Mouse (Mus musculus) spleen, adult 12 weeks (tissue): ENCODE results near the gene Zfp988.
"Not testable (repeated sequence)": the region's sequence is repeated elsewhere in the genome, so short reads cannot be mapped to it uniquely, and the experiment has no call there.

Source experiments
- DNase-seq: peaks from one replicate; pipeline ENCODE4 v3.0.0; 2022; ENCODE audit warnings: low spot score

The Zfp988 gene

DNA sequence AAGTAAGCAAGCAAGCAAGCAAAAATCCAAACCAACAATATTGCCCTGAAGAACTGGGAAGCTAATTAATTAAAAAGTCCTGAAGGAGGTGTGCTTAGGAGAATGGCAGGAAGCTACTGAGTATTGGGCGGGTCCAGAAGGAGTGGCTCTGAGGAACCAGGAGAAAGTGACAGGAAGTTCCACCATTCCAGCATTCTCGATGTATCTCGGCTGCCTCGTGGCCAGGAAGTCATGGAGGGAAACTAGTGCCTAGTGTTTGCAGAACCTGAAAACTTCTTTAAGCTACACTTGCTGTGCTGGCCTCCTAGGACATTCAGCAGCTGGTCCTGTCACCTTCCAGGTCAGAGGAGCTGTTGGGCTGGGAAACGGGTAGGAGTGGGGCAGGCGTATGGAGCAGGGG is at the start of gene Zfp988:
Gene Zfp988, plus strand, starts transcription at position 239 of the 400 bp plus-strand sequence.
- not testable (repeated sequence) for DNase-seq

DNA sequence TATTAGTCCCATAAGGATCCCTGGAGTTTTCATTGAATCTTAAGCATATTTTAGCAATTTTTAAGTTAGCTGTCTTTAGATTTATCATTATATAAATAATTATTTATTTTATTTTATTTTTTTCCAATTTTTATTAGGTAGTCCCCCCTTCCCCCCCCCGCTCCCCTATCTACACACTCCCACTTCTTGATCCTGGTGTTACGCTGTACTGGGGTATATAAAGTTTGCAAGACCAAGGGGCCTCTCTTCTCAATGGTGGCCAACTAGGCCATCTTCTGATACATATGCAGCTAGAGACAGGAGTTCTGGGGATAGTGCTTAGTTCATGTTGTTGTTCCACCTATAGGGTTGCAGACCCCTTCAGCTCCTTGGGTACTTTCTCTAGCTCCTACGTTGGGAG is 42.8 kb upstream of the Zfp988 start:
- not testable (repeated sequence) for DNase-seq

DNA sequence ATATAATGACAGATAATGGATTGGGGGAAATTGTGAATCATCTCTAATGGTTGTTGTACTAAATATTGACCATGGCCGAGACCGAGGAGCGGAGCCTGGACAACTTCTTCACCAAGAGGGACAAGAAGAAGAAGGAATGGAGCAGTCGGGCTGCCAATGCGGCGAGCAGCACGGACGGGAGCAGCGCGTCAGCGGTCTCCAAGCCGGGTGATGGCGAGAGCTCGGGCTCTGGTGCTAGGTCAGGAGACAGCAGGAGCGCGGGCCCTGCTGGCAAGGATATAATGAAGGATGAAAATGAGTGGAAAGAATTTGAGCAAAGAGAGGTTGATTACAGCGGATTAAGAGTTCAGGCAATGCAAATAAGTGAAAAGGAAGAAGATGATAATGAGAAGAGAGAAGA is 38.2 kb upstream of the Zfp988 start:
- DNase-seq: not testable (repeated sequence)

DNA sequence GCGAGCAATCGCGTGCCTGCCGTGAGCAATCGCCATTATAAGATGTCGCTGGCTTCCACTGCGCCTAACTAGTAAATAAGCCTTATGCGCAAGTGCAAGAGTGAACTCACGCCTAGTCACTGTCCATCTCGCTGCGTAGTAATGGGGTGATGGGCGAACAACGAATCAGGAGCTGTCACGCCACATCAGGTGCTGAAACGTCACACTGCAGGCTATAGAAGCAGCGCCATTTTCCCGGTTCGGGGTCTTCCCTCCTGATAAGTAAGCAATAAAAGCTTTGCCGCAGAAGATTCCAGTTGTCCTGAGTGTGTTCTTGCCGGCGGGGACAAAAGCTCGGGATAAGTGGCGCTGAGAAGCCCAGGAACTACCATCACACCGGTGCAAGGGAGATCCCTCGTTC is 36.7 kb upstream of the Zfp988 start:
- not testable (repeated sequence) for DNase-seq

DNA sequence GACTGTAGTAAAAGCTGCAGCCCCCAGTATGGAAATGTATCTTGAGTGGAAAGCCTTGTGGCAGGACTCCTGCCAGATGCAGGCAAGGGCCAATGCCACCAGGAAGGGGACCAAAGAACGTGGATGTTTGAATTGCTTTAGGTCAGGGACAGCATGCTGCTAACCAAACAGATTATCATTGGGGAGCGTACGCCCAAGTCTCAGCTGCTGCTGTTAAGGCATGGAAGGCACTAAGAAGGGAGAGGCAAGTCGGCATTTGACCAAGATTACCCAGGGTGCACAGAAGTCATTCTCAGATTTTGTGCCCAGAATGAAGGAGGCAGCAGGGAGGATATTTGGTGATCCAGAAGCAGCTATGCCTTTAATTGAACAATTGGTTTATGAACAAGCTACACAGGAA is 35.4 kb upstream of the Zfp988 start:
- not testable (repeated sequence) for DNase-seq

DNA sequence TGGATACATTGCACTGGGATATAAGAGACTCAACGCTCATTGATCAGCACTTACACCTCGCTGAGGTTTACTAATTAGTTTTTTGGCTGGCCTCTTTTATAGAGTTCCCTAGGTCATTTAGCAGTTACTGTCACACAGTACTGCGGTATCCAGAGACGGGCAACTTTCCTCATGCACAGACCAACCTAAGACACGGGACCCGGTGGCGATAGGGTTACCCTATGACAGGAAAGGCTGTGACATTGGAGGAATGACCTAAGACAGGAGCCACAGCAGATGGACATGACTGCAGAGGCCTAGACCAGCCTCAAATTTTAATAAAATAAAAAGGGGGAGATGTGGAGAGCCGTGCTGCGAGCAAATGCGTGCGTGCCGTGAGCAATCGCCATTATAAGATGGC is 33.9 kb upstream of the Zfp988 start:
- DNase-seq: not testable (repeated sequence)

DNA sequence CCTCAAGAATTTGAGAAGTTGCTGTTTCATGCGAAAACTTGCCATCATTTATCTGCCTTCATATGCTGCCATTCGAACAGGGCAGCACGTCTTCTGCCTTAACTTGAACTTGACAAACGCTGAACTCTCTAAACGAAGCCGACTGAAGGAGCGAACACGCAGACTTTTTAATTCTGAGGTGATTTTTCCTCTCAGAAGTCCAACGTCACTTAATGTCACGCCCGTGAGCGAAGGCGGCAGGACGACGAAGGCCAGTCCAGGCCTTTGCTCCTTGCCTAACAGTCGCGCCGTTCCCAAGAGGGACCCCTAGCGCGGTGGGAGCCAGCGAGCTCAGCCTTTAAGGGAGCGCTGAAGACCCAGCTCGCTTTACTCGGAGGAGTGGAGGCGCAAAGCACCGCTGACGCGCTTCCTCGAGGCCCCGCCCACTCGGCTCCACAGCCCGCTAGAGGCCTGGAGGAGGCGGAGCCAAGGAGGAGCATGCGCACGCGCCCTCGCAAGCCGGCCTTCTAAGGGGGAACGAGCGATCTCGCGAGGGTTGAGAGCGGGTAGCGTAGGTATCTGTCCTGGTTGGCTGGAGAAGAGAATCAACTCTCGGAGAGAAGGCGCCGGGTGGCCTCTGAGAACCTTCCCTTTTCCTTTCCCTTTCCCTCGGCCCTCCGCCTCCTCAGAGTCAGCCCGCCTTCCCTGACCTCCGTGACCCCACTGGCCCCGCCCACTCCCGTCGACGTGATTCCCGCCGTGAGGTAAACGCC is 30.3 kb upstream of the Zfp988 start:
- not testable (repeated sequence) for DNase-seq

DNA sequence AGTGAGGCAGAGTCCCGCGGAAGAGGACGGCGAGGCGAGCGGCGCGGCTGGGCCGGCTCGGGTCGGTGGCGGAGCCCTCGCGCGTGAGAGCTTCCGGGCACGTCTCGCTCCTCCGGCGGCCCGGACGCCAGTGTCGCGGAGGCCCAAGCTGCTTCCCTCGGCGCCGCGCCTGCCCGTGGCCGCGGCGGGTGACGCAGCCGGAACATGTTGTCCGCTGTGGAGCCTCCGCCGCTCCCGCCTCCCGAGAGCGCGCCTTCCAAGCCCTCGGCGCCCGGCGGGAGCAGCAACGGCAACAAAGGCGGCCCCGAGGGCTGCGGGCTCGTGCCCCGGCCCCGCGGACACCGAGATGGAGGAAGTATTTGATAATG is 29.7 kb upstream of the Zfp988 start:
- DNase-seq: not testable (repeated sequence)

DNA sequence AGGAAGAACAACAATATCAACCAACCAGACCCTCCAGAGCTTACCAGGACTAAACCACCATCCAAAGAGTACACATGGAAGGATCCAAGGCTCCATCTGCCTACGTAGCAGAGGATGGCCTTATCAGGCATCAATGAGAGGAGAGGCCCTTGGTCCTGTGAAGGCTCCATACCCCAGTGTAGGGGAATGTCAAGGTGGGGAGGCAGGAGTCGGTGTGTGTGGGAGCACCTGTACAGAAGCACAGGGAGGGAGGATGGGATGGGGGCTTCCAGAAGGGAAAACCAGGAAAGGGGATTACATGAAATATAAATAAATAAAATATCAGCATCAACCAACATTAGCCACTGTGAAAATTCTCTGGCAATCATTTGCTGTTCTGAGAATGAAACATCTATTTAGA is 25.1 kb upstream of the Zfp988 start:
- DNase-seq: not testable (repeated sequence)

DNA sequence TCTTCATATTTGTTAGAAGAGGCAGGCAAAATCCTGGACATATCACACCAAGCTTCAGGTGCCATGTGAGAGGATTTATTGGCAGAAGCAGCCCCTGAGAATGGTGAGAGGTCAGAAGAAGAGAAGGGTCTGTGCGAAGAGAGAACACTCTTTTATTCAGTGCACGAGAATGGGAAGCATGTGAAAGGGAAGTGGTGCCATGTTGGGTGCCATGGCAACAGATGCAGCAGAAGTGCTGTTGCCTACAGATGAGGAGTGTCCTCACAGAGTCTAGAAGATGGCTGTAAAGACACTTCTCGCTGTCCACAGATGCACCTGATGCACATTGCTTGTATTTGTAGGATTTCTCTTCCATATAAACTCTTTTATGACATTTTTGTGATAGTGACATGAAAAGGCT is 6.9 kb upstream of the Zfp988 start:
- DNase-seq: not testable (repeated sequence)

DNA sequence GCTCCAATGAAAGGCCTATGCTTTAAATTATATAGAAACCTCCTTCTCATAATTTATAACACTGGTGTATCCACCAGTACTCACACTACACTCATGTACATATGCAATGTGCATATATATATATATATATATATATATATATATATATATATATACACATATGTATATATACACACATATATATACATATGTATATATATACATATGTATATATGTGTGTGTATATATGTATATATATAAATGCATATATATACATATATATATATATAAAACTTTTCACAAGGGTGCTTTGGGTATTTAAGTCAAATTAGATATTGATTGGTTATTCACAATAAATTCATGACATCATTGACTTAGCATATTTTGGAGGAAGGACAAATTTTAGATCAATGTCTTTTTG is 3.1 kb upstream of the Zfp988 start:
- DNase-seq: not testable (repeated sequence)

DNA sequence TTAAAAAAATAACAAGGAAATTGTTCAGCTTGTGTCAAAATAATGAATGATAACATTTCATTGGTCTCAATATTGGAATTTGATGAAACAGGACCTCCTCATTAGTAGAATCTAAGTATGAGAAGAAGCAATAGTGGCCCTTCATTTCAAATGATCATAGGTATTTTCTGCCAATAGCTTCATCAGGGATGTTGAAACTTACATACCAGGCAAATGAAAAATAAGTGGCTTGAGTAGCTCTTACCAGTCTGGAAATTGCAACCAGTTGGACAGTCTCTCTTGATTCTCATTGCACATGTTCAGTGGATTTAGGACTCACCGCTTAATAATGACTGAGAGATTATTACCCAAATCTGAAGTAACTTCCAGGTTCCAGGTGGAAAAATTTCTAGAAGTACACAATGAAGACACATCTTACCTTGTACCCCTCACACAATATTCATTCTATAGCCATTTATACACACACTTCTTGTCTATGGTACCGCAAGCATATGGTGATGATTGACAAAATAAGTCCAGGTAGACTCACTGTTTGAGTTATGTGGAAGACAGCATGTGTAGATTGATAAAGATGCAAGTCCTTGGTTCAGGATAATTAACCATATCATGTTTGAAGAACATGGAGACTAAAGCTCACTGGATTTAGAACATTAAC is 29.7 kb downstream of the Zfp988 start:
- DNase-seq: not testable (repeated sequence)

DNA sequence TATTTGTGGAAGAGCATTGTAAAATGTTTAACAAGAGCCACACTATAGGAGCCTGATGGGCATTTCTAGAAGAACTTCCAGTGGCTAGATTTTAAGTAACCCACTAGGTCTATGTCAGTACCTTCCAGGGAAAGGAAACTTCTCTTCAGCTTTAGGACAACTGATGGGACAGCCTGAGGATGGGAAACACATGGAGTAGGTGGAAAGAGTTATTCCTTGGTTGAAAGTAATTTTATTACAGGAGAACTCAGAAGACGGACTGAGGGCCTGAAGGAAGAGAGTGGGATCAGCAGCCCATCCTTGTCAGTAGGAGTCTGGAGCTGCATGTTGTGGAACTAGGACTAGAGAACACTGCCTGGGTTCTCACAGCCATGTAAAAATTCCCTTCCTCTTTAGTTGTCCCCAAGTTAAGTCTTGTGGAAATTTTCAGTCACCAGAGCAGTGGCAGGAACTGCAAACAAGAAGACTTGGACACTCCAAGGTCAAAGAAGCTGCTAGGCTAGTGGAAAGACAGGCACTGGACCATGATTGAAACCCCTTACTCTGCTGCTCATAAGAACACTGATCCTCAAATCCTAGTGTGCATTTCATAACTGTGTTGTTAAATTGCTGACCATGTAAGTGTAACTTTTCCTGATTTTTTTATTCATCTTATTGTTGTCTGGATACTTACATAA is 30.4 kb downstream of the Zfp988 start:
- not testable (repeated sequence) for DNase-seq

DNA sequence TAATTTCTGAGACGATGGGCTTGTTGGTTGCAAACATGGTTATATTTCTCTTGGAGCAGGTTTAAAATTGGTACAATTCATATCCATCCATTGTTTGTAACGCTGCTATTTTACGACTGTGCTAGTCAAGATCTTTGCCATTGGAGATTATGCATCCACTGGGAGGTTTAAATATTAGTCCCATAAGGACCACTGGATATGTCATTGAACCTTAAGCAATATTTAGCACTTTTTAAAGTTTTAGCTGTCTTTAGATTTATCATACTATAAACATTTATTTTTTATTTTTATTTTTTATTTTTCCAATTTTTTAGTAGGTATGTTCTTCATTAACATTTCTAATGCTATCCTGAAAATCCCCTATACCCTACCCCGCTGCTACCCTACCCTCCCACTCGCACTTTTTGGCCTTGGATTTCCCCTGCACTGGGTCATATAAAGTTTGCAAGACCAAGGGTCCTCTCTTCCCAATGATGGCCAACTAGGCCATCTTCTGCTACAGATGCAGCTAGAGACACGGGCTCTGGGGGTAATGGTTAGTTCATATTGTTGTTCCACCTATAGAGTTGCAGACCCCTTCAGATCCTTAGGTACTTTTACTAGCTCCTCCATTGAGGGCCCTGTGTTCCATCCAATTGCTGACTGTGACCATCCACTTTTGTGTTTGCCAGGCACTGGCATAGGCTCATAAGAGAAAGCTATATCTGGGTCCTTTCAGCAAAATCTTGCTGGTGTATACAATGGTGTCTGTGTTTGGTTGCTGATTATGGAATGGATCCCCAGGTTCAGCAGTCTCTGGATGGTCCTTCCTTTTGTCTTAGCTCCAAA is 31.1 kb downstream of the Zfp988 start:
- not testable (repeated sequence) for DNase-seq

DNA sequence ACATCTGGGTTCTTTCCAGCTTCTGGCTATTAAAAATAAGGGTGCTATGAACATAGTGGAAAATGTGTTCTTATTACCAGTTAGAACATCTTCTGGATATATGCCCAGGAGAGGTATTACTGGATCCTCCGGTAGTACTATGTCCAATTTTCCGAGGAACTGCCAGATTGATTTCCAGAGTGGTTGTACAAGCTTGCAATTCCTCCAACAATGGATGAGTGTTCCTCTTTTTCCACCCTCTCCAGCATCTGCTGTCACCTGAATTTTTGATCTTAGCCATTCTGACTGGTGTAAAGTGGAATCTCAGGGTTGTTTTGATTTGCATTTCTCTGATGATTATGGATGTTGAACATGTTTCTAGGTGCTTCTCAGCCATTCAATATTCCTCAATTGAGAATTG is 32.0 kb downstream of the Zfp988 start:
- DNase-seq: not testable (repeated sequence)

DNA sequence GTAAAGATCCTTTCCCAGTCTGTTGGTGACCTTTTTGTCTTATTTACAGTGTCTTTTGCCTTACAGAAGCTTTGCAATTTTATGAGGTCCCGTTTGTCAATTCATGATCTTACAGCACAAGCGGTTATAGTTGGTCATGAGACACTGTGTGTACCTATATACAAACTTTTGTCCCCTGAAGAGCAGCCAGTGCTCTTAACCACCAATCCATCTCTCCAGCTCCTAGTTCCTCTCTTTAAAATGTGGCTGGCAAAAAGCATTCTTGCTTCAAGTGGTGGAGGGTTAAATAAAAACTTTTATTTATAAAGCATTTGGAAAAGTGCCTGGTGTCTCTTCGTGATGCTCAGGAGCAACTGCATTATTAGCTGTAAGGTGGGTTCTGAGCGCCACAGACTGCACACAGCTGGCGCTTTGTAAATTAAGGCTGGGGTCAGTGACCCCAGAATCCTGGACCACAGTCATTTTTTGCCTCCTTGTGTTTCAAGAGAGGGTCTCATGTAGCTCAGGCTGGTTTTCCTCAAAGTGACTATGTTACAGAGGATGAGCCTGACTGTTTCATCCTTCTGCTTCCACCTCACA is 32.6 kb downstream of the Zfp988 start:
- DNase-seq: no peak

DNA sequence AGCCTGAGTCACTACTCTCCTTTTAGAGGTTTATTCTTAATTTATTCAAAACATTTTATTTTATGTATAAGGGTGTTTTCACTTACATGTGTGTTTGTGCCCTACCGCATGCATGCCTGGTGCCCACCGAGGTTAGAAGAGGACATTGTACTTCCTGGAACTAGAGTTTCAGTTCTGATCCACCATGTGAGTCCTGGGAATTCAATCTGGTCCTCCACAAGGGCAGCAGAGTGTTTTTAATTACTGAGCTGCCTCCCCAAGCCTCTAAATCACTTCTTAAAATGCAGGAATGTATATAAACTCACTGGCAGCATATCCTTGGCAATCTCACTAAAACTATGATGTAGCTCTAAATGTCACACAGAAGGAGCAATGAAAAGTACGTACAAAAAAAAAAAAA is 33.2 kb downstream of the Zfp988 start:
- not testable (repeated sequence) for DNase-seq

DNA sequence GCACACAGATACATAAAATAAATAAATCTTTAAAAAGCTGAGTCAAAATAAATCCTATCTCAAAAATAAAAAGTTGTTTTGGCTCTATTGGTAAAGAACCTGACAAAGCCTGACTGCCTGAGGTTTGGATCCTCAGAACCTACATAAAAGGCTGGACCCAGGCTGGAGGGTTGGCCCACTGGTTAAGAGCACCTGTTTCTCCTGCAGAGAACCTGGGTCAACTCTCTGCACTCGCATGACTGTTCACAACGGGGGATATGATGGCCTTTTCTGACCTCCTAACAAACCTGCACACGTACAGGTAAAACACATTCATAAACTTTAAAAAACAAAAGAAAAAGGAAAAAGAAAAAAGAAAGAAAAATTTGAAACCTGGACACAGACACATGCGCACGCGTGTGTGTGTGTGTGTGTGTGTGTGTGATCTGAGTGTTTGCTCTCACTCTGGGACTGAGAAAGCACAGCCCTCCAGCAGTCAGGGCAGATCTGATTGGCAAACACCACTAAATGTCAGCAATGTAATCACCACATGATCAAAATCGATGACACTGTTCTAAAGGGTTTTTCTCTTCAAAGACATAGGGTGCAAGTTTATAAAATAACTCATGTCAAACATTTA is 34.2 kb downstream of the Zfp988 start:
- not testable (repeated sequence) for DNase-seq

DNA sequence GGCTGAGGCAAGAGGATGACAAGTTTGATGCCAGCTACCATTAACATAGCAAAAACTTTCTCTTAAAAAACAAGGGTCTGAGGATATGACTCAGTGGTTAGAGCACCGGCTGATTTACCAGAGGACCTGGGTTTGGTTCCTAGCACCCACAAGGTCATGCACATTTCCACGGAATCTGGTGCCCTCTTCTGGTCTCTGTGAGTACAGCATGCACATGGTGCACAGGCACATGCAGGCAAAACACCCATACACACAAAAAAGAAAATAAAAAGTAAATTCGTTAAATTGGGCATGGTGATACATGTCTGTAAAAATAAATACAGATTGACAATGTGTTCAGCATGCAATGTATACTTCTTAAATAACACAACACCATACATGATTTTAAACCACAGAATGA is 34.8 kb downstream of the Zfp988 start:
- not testable (repeated sequence) for DNase-seq

DNA sequence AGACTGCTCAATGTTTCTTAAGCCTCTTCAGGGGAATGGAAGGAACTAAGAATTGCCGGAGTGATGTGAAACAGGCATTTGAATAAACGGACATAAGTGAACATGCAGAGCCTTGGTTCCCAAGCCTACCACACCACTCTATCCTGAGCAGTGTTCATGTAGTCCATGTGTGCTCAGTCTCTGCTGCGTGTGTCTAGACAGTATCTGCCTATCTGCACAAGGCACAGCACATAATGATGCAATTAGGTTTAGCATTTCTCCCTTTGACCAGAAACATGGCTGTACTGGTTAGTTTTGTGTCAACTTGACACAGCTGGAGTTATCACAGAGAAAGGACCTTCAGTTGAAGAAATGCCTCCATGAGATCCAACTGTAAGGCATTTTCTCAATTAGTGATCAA is 35.4 kb downstream of the Zfp988 start:
- DNase-seq: not testable (repeated sequence)
